Mouse (Mus musculus) liver, postnatal 0 days (tissue): ENCODE measurements around the gene Rpap2.

Source experiments
- CTCF ChIP-seq: sonication (generic); IDR thresholded peaks from 2 replicates; pipeline ENCODE4 v1.5.1; 2016; ENCODE audit warnings: antibody characterized with exemption, low read depth
- EP300 ChIP-seq: IDR thresholded peaks from 2 replicates; pipeline ENCODE4 v1.6.1; 2016; ENCODE audit warnings: antibody characterized with exemption, low read depth, mild to moderate bottlenecking

DNA sequence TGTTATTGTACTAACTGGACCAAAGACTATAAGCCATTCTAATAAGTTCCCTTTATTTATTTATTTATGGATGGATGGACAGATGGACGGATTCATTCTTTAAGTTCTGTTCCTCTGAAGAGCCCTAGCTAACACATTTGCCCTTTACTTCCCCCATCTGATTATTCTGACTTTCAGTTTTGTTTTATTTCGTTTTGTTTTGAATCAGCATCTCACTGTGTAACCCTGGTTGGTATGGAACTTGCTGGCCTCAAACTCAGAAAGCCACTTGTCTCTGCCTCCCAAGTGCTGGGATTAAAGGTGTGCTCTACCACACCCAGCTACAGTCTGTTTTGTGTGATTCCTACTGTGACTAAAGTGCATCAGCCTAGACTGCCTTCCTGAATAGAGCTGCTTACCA, 48.8 kb downstream of the Rpap2 start:
- no peak for TF ChIP-seq CTCF
- no peak for TF ChIP-seq EP300
